Mouse (Mus musculus) embryonic fibroblast, embryonic 13.5 days (primary cell): ENCODE measurements around the gene Proser2.

Experiments used
- CTCF ChIP-seq: IDR thresholded peaks from 2 replicates; pipeline ENCODE4 v1.5.1; 2011; ENCODE audit warnings: mild to moderate bottlenecking, control low read depth, low read length, moderate library complexity, borderline replicate concordance; ENCODE audit not compliant: insufficient read depth
- POLR2A ChIP-seq: IDR thresholded peaks from 2 replicates; pipeline ENCODE4 v1.6.1; 2011; ENCODE audit warnings: low read depth, mild to moderate bottlenecking, control low read depth, low read length, moderate library complexity

GRCm38 (mm10) chr2:6146257-6146656, 16.2 kb upstream of the Proser2 start:
- TF ChIP-seq POLR2A (no peak), CTCF (no peak)
